Mouse (Mus musculus) liver (tissue): ENCODE measurements around the gene Srsf12.

Source experiments
- DNase-seq: peaks from one replicate; pipeline ENCODE4 v3.0.0-alpha.2; 2020; ENCODE audit warnings: mixed read lengths

Srsf12 gene

GRCm38 (mm10) chr4:33249716-33250230, 41.0 kb downstream of the Srsf12 start:
- DNase-seq, result no peak

- no peak for DNase-seq
Observed at GRCm38 (mm10) chr4:33250867-33251266, 42.1 kb downstream of the Srsf12 start.

- DNase-seq, result no peak
Observed at GRCm38 (mm10) chr4:33254706-33255105, 45.9 kb downstream of the Srsf12 start.

- no peak for DNase-seq
Observed at GRCm38 (mm10) chr4:33257263-33257964, 48.6 kb downstream of the Srsf12 start.

GRCm38 (mm10) chr4:33260311-33260710, 51.5 kb downstream of the Srsf12 start:
- DNase-seq, result no peak

- DNase-seq, result peak; percentile 55
Observed at GRCm38 (mm10) chr4:33261311-33261753, 52.5 kb downstream of the Srsf12 start.

- DNase-seq, result no peak
Observed at GRCm38 (mm10) chr4:33262897-33263296, 54.1 kb downstream of the Srsf12 start.

GRCm38 (mm10) chr4:33264979-33265726, 56.4 kb downstream of the Srsf12 start:
- DNase-seq, result no peak

- DNase-seq, result no peak
Observed at GRCm38 (mm10) chr4:33270386-33271314, 61.9 kb downstream of the Srsf12 start.

- DNase-seq, result no peak
Observed at GRCm38 (mm10) chr4:33273437-33273836, 64.6 kb downstream of the Srsf12 start.

GRCm38 (mm10) chr4:33281891-33282685, 73.3 kb downstream of the Srsf12 start:
- no peak for DNase-seq
